Comparison of ENCODE assay signal across 36 mouse cellular contexts in genomic region chr4:43379601-43380000, GRCm38 (mm10). TPM values are rescaled to one million over a fixed set of nuclear protein-coding genes. Genes with fewer than 3 reads are reported as not detected.
"Had no signal": no experiment of that assay in that cellular context is flagged by ENCODE, and none has a peak within 500 bp of the region (broad histone marks: within the 10 kb centered on the region; RNA-seq: fewer than 3 reads in every experiment).

No protein-coding gene starts in this region.

- H3K27me3 ChIP-seq: midbrain, embryonic 15.5 days; neural tube, embryonic 13.5 days had no signal

- DNase-seq: left cerebral cortex, postnatal 4 days; liver, embryonic 13.5 days; lung, adult 18-20 months; lung, adult 2 months; lung, embryonic 14.5 days; lung, postnatal 10 days; lung, postnatal 14 days; lung, postnatal 36 days; lung, postnatal 4 days; midbrain, embryonic 14.5 days had no signal

- H3K36me3 ChIP-seq: limb, embryonic 10.5 days; limb, embryonic 12.5 days; limb, embryonic 13.5 days; limb, embryonic 15.5 days; liver, embryonic 12.5 days; liver, embryonic 13.5 days; liver, embryonic 15.5 days; lung, embryonic 15.5 days; midbrain, embryonic 10.5 days; midbrain, embryonic 12.5 days; midbrain, embryonic 13.5 days; midbrain, embryonic 15.5 days; neural tube, embryonic 12.5 days; neural tube, embryonic 13.5 days had no signal

- H3K27ac ChIP-seq: left cerebral cortex, adult 2 months; limb, embryonic 10.5 days; limb, embryonic 12.5 days; limb, embryonic 13.5 days; limb, embryonic 15.5 days; liver, embryonic 12.5 days; liver, embryonic 13.5 days; liver, embryonic 14.5 days; liver, embryonic 15.5 days; lung, embryonic 15.5 days; macrophage; midbrain, embryonic 10.5 days; midbrain, embryonic 12.5 days; midbrain, embryonic 13.5 days; midbrain, embryonic 15.5 days; neural tube, embryonic 12.5 days; neural tube, embryonic 13.5 days had no signal

- ATAC-seq: liver, embryonic 12.5 days; lung, postnatal 0 days; midbrain, embryonic 13.5 days; midbrain, embryonic 15.5 days; midbrain, embryonic 16.5 days had no signal

- H3K9ac ChIP-seq: limb, embryonic 12.5 days; limb, embryonic 13.5 days; limb, embryonic 15.5 days; liver, embryonic 12.5 days; liver, embryonic 13.5 days; liver, embryonic 14.5 days; liver, embryonic 15.5 days; lung, embryonic 14.5 days; lung, embryonic 15.5 days; midbrain, embryonic 12.5 days; midbrain, embryonic 13.5 days; midbrain, embryonic 15.5 days; neural tube, embryonic 12.5 days; neural tube, embryonic 13.5 days had no signal

- H3K9me3 ChIP-seq: limb, embryonic 10.5 days; limb, embryonic 12.5 days; limb, embryonic 13.5 days; limb, embryonic 15.5 days; liver, embryonic 12.5 days; liver, embryonic 13.5 days; liver, embryonic 15.5 days; lung, embryonic 15.5 days; megakaryocyte, embryonic 14.5 days; midbrain, embryonic 10.5 days; midbrain, embryonic 12.5 days; midbrain, embryonic 13.5 days; midbrain, embryonic 15.5 days; neural tube, embryonic 12.5 days; neural tube, embryonic 13.5 days had no signal

- H3K4me2 ChIP-seq: limb, embryonic 12.5 days; limb, embryonic 13.5 days; limb, embryonic 15.5 days; liver, embryonic 12.5 days; liver, embryonic 13.5 days; liver, embryonic 15.5 days; lung, embryonic 14.5 days; lung, embryonic 15.5 days; midbrain, embryonic 11.5 days; midbrain, embryonic 12.5 days; midbrain, embryonic 13.5 days; midbrain, embryonic 15.5 days; neural tube, embryonic 12.5 days; neural tube, embryonic 13.5 days had no signal

- H3K4me1 ChIP-seq: liver, embryonic 12.5 days had no signal

- H3K4me3 ChIP-seq: limb, embryonic 10.5 days; limb, embryonic 12.5 days; limb, embryonic 13.5 days; limb, embryonic 15.5 days; liver, embryonic 12.5 days; liver, embryonic 13.5 days; liver, embryonic 15.5 days; lung, embryonic 15.5 days; megakaryocyte, embryonic 14.5 days; midbrain, embryonic 10.5 days; midbrain, embryonic 12.5 days; midbrain, embryonic 13.5 days; midbrain, embryonic 15.5 days; myocyte; neural tube, embryonic 12.5 days; neural tube, embryonic 13.5 days had no signal

RNA-seq across cellular contexts. Expression of gene Fam166b, which starts 49.3 kb away (rescaled TPM):
- total RNA-seq: megakaryocyte progenitor cell, adult 5-6 weeks; megakaryocyte, adult 5-6 weeks; megakaryocyte-erythroid progenitor cell, adult 5-6 weeks had no signal
- polyA plus RNA-seq: limb, embryonic 11.5 days; limb, embryonic 12.5 days; limb, embryonic 13.5 days; liver, embryonic 12.5 days; liver, embryonic 13.5 days; liver, embryonic 14.5 days; liver, embryonic 15.5 days; liver, embryonic 16.5 days; macrophage had no signal
